Mouse (Mus musculus): ENCODE data around the gene Nr4a1.

DNA sequence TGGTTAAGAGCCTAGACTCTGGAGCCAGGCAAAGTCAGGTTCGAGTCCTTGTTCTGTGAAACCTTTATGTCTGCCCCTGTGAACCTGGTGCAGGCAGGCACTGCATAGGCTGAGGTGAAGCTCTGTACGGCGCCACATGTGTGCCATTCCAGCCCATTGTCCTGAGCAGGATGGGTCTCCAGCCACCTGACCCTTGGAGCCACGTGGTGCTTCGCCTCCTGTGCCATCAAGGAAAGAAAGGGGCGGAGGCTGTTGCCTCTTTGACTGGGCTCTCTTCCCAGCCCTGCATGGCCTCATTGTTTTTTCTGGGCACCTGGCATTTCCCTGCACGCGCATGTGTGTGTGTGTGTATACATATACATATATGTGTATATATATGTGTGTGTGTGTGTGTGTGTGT, 14.2 kb upstream of the Nr4a1 start:
- no peak for TF ChIP-seq CTCF (conservative IDR thresholded peaks at IDR 0.05; ENCODE audit: insufficient read depth, insufficient read length, low read depth, low read length)
- TF ChIP-seq POLR2A (IDR thresholded peaks at IDR 0.05; ENCODE audit: low read depth, low read length): no peak

Data from kidney, adult 2 months (tissue).